Mouse (Mus musculus): ENCODE measurements around the gene Kcnj3.

DNA sequence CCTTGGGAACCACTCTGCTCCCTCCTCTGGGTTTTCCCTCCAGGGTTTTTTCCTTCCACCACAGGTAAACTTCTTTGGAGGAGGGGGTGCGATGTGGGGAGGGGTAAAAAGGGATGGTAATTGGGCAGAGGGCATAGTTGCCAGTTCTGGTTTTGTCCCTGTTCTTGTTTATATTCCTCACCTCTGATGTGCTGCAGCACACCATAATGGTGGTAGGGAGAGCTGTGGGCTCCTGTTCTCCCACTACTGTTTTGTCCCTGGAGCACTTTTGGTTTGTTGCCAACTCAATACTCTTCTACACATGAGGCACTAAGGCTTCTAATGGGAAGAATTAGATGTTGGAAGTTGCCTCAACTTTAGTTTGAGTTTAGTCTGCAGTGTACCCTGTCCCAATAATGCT, 2.2 kb downstream of the Kcnj3 start:
- TF ChIP-seq MAX (IDR thresholded peaks at IDR 0.05; ENCODE audit: low read depth) (no peak), POLR2A (IDR thresholded peaks at IDR 0.05; ENCODE audit: insufficient read length, low read depth) (no peak), USF1 (IDR thresholded peaks at IDR 0.05; ENCODE audit: low read depth) (no peak), SRF (IDR thresholded peaks at IDR 0.05; ENCODE audit: control insufficient read depth, insufficient read length, low read depth) (no peak), MYOG (IDR thresholded peaks at IDR 0.05; ENCODE audit: control insufficient read depth in 1 of 3, insufficient read depth in 1 of 3, insufficient read length in 2 of 3, low read depth in 2 of 3) (no peak), MYOD1 (IDR thresholded peaks at IDR 0.05; ENCODE audit: control insufficient read depth in 1 of 3, insufficient read length in 2 of 3, low read depth in 2 of 3) (no peak)
